Mouse (Mus musculus): Measurements from ENCODE around the gene Amigo1. TPM values are rescaled to one million over a fixed set of nuclear protein-coding genes. Genes with fewer than 3 reads are reported as not detected.

The Amigo1 gene
- polyA plus RNA-seq, 1 experiment from 2014 or later = 3.2 TPM

DNA sequence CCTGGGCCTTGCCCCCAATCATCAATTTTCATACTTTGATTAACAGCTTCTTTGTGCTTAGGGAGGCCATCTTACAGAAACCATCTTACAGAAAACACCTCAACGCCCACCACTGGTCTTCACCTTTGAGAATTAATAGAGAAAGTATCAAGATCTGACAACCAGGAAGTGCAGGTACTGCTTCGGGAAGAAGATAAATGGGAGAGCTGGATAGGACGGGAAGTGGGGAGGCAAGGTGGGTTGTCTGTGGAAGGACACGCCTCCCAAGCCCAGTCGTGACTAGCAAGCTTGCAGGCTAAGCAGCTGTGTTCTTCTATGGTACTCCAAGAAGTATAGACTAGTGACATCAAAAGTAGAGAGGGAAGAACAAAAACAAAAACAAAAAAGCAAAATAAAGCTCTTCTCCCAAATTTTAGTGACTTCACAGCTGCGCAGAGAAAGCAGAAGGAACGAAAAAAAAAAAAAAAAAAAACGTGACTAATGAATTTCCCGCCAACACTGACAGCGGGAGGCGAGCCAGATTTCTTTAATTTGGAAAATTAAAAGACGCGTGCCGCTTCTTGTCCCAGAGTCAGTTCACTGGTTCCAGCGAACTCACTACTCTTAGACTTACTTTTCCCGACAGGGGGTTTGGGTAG, 556 bp upstream of the Amigo1 start:
- Histone ChIP-seq H3K9me3 (replicated peaks) (no peaks in the 10 kb centered on the region), H3K4me1 (replicated peaks) (peaks cover 16% of the 10 kb centered on the region), H3K27ac (no peak overlapping the region), H3K4me3 (peak overlapping the region; percentile 63), H3K9ac (peak overlapping the region; percentile 69), H3K4me2 (peak overlapping the region; percentile 83), H3K27me3 (peaks cover 23% of the 10 kb centered on the region; the same call in 1 of the 2 replicates), H3K36me3 (no peaks in the 10 kb centered on the region)
- 4% methylated on average over 16 of the region's 16 CpGs for WGBS
- no peak for ATAC-seq (replicated peaks; ENCODE audit: insufficient number of reproducible peaks, insufficient read depth, low FRiP score, low read depth)

DNA sequence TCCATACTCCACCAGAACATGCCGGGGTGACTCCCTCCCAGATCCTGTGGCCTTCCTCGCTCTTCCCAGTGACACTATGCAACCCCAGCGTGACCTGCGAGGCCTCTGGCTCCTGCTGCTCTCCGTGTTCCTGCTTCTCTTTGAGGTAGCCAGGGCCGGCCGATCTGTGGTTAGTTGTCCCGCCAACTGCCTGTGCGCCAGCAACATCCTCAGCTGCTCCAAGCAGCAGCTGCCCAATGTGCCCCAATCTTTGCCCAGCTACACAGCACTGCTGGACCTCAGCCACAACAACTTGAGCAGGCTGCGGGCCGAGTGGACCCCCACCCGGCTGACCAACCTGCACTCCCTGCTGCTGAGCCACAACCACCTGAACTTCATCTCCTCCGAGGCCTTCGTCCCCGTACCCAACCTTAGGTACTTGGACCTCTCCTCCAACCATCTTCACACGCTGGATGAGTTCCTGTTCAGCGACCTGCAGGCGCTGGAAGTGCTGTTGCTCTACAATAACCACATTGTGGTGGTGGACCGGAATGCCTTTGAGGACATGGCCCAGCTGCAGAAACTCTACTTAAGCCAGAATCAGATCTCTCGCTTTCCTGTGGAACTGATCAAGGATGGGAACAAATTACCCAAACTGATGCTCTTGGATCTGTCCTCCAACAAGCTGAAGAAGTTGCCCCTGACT, 1.1 kb downstream of the Amigo1 start:
- no peaks in the 10 kb centered on the region for H3K9me3 ChIP-seq (replicated peaks)
- peak overlapping the region; percentile 63 for H3K4me3 ChIP-seq
- H3K27ac ChIP-seq = no peak overlapping the region
- ATAC-seq (replicated peaks; ENCODE audit: insufficient number of reproducible peaks, insufficient read depth, low FRiP score, low read depth) = no peak; the same call in 1 of the 2 replicates
- H3K36me3 ChIP-seq = no peaks in the 10 kb centered on the region
- H3K4me2 ChIP-seq = peak overlapping the region; percentile 83
- peak overlapping the region; percentile 69; the same call in 1 of the 2 replicates for H3K9ac ChIP-seq
- peaks cover 16% of the 10 kb centered on the region for H3K4me1 ChIP-seq (replicated peaks)
- 65% methylated on average over 20 of the region's 20 CpGs for WGBS
- H3K27me3 ChIP-seq = peaks cover 18% of the 10 kb centered on the region; the same call in 1 of the 2 replicates

DNA sequence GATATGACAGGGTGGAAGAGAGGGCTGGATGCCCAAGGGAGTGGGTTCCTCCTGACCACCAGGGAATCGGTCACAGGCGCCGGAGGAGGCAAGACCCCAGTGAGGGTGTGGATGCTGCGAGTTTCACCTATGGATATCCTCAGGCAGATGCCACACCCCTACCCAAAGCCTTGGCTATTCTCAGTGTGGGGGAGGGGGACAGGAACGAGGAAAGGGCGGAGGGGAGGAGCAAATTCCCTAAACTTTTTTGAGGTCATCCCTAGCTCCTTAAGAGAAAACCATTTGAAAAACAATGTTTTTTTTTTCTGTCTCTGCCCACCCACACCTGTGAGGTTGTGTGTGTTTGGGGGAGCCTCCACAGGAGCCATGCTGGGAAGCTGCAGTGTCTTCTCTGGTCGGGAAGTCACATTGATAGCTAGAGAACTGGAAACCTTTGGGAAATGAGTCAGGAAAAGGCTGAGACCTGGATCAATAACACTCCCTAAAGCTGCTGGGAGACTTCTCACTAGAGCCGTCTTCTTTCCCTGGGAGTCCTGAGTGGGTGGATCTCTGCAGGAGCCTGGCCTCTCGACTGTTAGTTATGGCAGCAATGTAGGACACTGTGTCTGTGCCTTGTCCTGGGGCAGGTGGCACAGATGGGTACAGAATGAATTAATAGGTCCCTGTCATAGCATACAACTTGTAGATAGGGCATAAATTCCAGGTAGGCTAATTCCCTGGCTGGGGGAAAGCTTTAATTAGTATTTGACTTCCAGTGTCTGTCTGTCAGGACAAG, 2.8 kb downstream of the Amigo1 start:
- 67% methylated on average over 9 of the region's 9 CpGs for WGBS
- ATAC-seq (replicated peaks; ENCODE audit: insufficient number of reproducible peaks, insufficient read depth, low FRiP score, low read depth) = no peak
- no peak overlapping the region for H3K27ac ChIP-seq
- no peak overlapping the region for H3K4me2 ChIP-seq
- peaks cover 19% of the 10 kb centered on the region for H3K4me1 ChIP-seq (replicated peaks)
- peaks cover 18% of the 10 kb centered on the region; the same call in 1 of the 2 replicates for H3K27me3 ChIP-seq
- no peak overlapping the region for H3K4me3 ChIP-seq
- no peaks in the 10 kb centered on the region for H3K36me3 ChIP-seq
- no peak overlapping the region for H3K9ac ChIP-seq
- no peaks in the 10 kb centered on the region for H3K9me3 ChIP-seq (replicated peaks)

DNA sequence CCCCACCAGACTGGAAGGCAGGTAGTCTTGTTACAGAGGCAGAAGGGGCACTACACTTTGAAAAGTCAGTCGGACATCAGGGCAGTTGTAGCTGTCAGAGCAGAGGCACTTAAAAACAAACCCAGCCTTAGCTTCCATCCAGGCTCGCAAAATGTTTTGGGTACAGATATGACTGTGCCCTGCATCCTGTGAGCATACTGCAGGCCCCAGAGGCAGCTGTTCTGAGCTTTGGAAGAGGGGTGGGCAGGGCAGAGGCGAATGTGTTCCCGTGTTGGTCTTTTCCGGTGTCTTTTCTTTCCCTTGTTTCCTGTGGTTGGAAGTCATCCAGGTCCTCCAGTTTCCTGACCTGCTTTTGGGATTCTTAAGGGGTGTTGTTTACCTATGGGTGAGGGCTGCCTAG, 3.8 kb downstream of the Amigo1 start:
- Histone ChIP-seq H3K4me1 (replicated peaks) (peaks cover 19% of the 10 kb centered on the region), H3K27ac (no peak overlapping the region), H3K27me3 (peaks cover 16% of the 10 kb centered on the region; the same call in 1 of the 2 replicates), H3K9ac (no peak overlapping the region), H3K9me3 (replicated peaks) (no peaks in the 10 kb centered on the region), H3K4me3 (no peak overlapping the region), H3K4me2 (no peak overlapping the region), H3K36me3 (no peaks in the 10 kb centered on the region)
- no peak for ATAC-seq (replicated peaks; ENCODE audit: insufficient number of reproducible peaks, insufficient read depth, low FRiP score, low read depth)
- 38% methylated on average over 5 of the region's 5 CpGs for WGBS

DNA sequence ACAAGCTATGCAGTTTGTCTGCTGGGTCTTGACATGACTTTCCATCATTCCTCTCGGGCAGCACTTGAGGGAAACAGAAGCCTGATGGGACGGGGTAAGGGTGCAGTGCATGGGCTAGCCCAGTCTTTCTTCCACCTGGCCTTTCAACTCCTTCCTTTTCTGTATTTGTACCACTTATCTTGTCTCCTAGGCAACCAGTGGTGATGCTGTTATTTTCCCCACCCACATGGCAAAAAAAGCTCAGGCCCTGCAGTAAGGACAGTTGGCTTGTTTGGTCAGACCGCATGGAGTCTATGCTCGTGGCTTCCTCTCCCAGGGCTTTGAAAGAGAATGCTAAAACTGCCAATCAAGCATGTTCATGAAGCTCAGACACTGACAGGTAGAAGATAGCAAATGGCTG, 7.6 kb downstream of the Amigo1 start:
- H3K27ac ChIP-seq = no peak overlapping the region
- peaks cover 27% of the 10 kb centered on the region for H3K4me1 ChIP-seq (replicated peaks)
- no peak for ATAC-seq (replicated peaks; ENCODE audit: insufficient number of reproducible peaks, insufficient read depth, low FRiP score, low read depth)
- H3K9me3 ChIP-seq (replicated peaks) = no peaks in the 10 kb centered on the region
- H3K9ac ChIP-seq = no peak overlapping the region
- WGBS = 37% methylated on average over 4 of the region's 4 CpGs
- no peak overlapping the region for H3K4me3 ChIP-seq
- H3K36me3 ChIP-seq = no peaks in the 10 kb centered on the region
- H3K27me3 ChIP-seq = no peaks in the 10 kb centered on the region
- H3K4me2 ChIP-seq = no peak overlapping the region

DNA sequence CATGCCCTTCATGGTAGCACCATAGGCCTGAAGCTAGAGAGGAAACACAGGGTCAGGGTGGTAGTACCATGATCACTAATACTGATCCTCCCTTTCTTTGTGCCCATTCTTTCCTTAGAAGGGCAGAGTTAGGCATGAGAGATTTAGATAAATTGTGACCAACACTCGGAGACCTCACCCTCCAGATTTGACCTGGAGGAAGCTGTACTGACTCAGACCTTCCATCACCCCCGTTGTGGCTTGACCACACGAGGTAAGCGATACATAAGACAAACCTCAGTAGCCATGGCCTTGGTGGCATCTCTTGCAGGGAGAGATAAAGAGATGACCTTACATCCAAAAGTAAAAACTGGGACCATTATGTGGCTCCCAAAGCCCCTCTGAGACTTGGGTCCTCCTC, 9.2 kb downstream of the Amigo1 start:
- H3K4me1 ChIP-seq (replicated peaks) = peaks cover 25% of the 10 kb centered on the region
- ATAC-seq (replicated peaks; ENCODE audit: insufficient number of reproducible peaks, insufficient read depth, low FRiP score, low read depth) = no peak

DNA sequence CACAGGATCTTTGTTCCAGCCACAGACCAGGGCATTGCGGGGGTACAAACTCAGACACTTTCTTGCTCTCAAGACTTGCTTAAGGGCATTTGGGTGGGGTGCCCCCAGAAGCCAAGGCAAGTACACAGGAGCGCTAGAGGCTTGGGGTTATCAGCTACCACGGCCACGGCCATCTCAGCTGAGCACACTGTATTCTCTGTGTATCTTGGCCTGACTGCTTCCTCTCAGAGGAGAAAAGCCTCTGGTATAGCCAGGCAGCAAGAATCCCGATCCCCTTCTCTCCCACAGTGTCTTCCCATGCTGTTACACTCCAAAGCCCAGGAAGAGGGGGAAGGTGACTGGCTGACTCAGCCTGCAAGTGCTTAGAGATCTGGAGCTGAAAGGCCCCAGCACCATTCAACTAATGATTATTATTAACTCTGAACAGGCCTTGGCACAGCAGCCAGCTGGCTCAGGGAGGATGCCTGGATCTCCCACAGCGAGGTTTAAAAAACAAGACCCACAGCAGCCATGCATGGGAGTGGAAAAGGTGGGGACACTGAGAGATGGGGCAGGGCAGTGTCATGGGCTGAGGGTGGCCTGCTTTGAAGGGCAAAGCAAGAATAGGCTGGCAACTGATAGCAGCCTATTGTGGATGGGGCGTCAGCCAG, 9.9 kb downstream of the Amigo1 start:
- no peak overlapping the region for H3K4me2 ChIP-seq
- 54% methylated on average over 7 of the region's 7 CpGs for WGBS
- H3K4me3 ChIP-seq = no peak overlapping the region
- no peak overlapping the region for H3K9ac ChIP-seq
- no peak for ATAC-seq (replicated peaks; ENCODE audit: insufficient number of reproducible peaks, insufficient read depth, low FRiP score, low read depth)
- peak overlapping the region; percentile 13; the same call in 1 of the 2 replicates for H3K27ac ChIP-seq
- no peaks in the 10 kb centered on the region for H3K36me3 ChIP-seq
- H3K27me3 ChIP-seq = no peaks in the 10 kb centered on the region
- H3K4me1 ChIP-seq (replicated peaks) = peaks cover 26% of the 10 kb centered on the region
- H3K9me3 ChIP-seq (replicated peaks) = no peaks in the 10 kb centered on the region

More for the DNA sequence above, 9.2 kb downstream of the Amigo1 start:
- H3K27me3 ChIP-seq = no peaks in the 10 kb centered on the region
- no peak overlapping the region for H3K9ac ChIP-seq
- no peak overlapping the region for H3K4me3 ChIP-seq
- H3K36me3 ChIP-seq = no peaks in the 10 kb centered on the region
- 83% methylated on average over 4 of the region's 4 CpGs for WGBS
- no peak overlapping the region for H3K4me2 ChIP-seq
- no peak overlapping the region for H3K27ac ChIP-seq
- no peaks in the 10 kb centered on the region for H3K9me3 ChIP-seq (replicated peaks)

DNA sequence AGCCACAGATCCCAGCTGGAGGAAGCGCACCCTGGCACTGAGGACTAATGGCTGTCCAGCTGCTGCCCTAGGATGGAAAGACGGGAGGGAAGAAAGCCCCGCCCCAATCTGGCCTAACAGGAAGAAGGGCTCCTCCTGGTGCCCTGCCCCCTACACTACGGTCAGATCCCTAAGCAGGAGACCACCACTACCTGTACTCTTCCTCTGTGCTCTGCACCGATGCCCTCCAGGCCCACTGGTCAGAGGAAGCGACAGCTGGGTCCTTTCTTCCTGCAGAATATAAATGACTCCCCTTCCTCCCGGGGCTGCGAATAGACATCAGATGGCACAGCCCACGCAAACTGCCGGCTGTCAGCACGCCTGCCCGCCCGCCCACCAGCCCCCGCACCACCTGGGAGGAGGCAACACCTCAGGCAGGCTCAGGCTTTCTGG, 10.9 kb downstream of the Amigo1 start:
- Histone ChIP-seq H3K36me3 (0 out of 2 replicates have a peak, but pooled peaks cover 4% of the 10 kb centered on the region), H3K4me2 (peak overlapping the region; percentile 34), H3K4me3 (peak overlapping the region; percentile 2; the same call in 1 of the 2 replicates), H3K27me3 (no peaks in the 10 kb centered on the region), H3K9me3 (replicated peaks) (no peaks in the 10 kb centered on the region), H3K27ac (0 out of 2 replicates have a peak overlapping the region, but pooled peaks have one; percentile 13), H3K9ac (no peak overlapping the region), H3K4me1 (replicated peaks) (peaks cover 33% of the 10 kb centered on the region)
- 21% methylated on average over 14 of the region's 14 CpGs for WGBS
- no peak for ATAC-seq (replicated peaks; ENCODE audit: insufficient number of reproducible peaks, insufficient read depth, low FRiP score, low read depth)

DNA sequence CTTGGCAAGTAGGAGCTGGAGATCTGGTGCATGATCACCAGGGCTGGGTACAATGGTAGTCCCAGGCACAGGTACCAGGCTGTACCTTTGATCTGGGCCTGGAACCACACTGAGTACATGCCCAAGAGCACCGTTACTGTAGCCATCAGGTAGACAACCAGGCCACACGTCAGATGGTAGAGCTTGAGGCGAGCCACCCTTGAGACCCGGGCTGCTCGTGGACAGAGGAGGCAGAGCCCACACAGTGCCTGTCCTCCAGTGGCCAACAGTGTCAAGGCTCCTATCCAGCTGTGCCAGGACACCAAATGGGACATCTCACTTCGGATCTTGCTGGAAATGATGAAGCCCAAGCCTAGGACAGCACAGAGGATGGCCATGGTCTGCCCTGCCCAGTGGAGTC, 13.1 kb downstream of the Amigo1 start:
- Histone ChIP-seq H3K27ac (peak overlapping the region; percentile 87; the same call in 1 of the 2 replicates), H3K36me3 (peaks cover 15% of the 10 kb centered on the region; the same call in 1 of the 2 replicates), H3K9ac (no peak overlapping the region), H3K9me3 (replicated peaks) (no peaks in the 10 kb centered on the region), H3K4me3 (no peak overlapping the region), H3K4me2 (no peak overlapping the region), H3K27me3 (no peaks in the 10 kb centered on the region), H3K4me1 (replicated peaks) (peaks cover 30% of the 10 kb centered on the region)
- 91% methylated on average over 6 of the region's 6 CpGs for WGBS
- no peak for ATAC-seq (replicated peaks; ENCODE audit: insufficient number of reproducible peaks, insufficient read depth, low FRiP score, low read depth)

DNA sequence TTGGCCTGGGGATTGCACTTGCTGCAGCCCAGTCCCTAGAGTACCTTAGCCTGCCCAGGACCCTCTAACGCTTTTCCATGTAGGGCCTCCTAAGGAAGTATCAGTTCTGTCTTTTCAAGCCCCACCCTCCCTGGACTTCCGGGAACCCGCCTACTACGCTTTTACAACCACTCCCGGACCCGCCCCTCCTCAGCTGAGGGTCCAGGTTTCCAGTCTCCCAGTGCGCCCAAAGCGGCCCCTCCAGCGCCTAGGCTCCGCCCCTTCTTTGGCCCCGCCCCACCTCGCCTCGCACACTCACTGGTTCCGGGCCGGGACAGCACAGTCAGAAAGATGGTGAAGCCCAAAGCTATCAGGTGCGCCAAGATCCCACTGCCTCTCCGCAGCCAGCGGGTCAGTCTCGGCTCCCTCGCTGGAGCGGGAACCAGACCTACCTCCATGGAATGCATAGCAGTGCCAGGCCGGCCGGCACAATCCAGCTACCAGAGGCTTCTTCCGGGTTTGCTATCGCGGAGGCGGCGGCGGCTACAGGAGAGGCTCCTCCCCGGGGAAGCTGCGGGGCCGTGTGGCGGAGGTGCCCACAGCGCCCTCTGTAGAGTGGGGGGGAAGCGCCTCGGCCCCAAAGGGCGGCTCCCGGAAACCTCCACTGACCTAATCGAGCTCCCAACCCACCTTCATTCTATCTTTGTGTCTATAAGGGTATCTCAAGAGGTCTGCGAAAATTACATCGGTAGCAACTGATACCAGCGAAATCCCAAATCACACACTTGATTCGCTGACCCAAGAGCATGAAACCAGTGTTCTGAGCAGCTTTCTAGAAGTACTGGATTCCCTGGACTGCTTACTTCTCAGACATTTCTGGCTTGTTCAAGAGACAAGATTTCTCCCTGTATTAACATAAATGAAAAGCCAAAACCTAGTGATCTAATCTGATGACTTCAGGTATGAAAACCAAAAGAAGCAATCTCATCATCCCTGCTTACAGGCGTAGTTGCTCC, 14.5 kb downstream of the Amigo1 start, which contains the start of gene Cyb561d1:
Cyb561d1 (minus strand) TSS at position 884 of the 995 bp plus-strand sequence.
- Histone ChIP-seq H3K9me3 (replicated peaks) (no peaks in the 10 kb centered on the region), H3K9ac (peak within 1 kb of the TSS; percentile 62), H3K27ac (peak within 1 kb of the TSS; percentile 87), H3K27me3 (no peaks in the 10 kb centered on the region), H3K4me2 (peak within 1 kb of the TSS; percentile 64), H3K4me1 (replicated peaks) (peaks cover 28% of the 10 kb centered on the region), H3K4me3 (peak within 1 kb of the TSS; percentile 70), H3K36me3 (peaks cover 28% of the 10 kb centered on the region)
- WGBS = 2% methylated on average over 44 of the region's 44 CpGs
- peak; percentile 90 for ATAC-seq (replicated peaks; ENCODE audit: insufficient number of reproducible peaks, insufficient read depth, low FRiP score, low read depth)

Data from heart, embryonic 15.5 days (tissue).